Mouse (Mus musculus): ENCODE data around the gene Naaa.

Gene Naaa

GRCm38 (mm10) chr5:92277437-92278394 is at the start of gene Naaa:
Gene Naaa (minus strand): TSS chr5:92278170.
- DNase-seq (ENCODE audit: extremely low spot score), result peak; percentile 87

- no peak for DNase-seq (ENCODE audit: extremely low spot score)
Observed at GRCm38 (mm10) chr5:92327367-92327766, 49.4 kb upstream of the Naaa start.

- no peak for DNase-seq (ENCODE audit: extremely low spot score)
Observed at GRCm38 (mm10) chr5:92323264-92323663, 45.3 kb upstream of the Naaa start.

- no peak for DNase-seq (ENCODE audit: extremely low spot score)
Observed at GRCm38 (mm10) chr5:92322612-92323011, 44.6 kb upstream of the Naaa start.

- DNase-seq (ENCODE audit: extremely low spot score), result no peak
Observed at GRCm38 (mm10) chr5:92321631-92322400, 43.8 kb upstream of the Naaa start.

- DNase-seq (ENCODE audit: extremely low spot score), result no peak
Observed at GRCm38 (mm10) chr5:92318596-92318995, 40.6 kb upstream of the Naaa start.

- DNase-seq (ENCODE audit: extremely low spot score), result no peak
Observed at GRCm38 (mm10) chr5:92318119-92318518, 40.1 kb upstream of the Naaa start.

GRCm38 (mm10) chr5:92313776-92314175 is 35.8 kb upstream of the Naaa start:
- DNase-seq (ENCODE audit: extremely low spot score), result no peak

- peak; percentile 74 for DNase-seq (ENCODE audit: extremely low spot score)
Observed at GRCm38 (mm10) chr5:92312046-92312715, 34.2 kb upstream of the Naaa start.

- peak; percentile 91 for DNase-seq (ENCODE audit: extremely low spot score)
Observed at GRCm38 (mm10) chr5:92309681-92310511, 31.9 kb upstream of the Naaa start, which contains the start of gene Sdad1. Gene Sdad1 (minus strand): TSS chr5:92310479.

GRCm38 (mm10) chr5:92304291-92304690 is 26.3 kb upstream of the Naaa start:
- DNase-seq (ENCODE audit: extremely low spot score), result no peak

- no peak for DNase-seq (ENCODE audit: extremely low spot score)
Observed at GRCm38 (mm10) chr5:92302149-92302840, 24.3 kb upstream of the Naaa start.

GRCm38 (mm10) chr5:92294525-92294924 is 16.6 kb upstream of the Naaa start:
- no peak for DNase-seq (ENCODE audit: extremely low spot score)

- DNase-seq (ENCODE audit: extremely low spot score), result no peak
Observed at GRCm38 (mm10) chr5:92291652-92292414, 13.9 kb upstream of the Naaa start.

- DNase-seq (ENCODE audit: extremely low spot score), result no peak
Observed at GRCm38 (mm10) chr5:92287840-92288239, 9.9 kb upstream of the Naaa start.

- DNase-seq (ENCODE audit: extremely low spot score), result no peak
Observed at GRCm38 (mm10) chr5:92283107-92283506, 5.1 kb upstream of the Naaa start.

GRCm38 (mm10) chr5:92282571-92282970 is 4.6 kb upstream of the Naaa start:
- DNase-seq (ENCODE audit: extremely low spot score), result no peak

GRCm38 (mm10) chr5:92278942-92279537 is 1.1 kb upstream of the Naaa start:
- no peak for DNase-seq (ENCODE audit: extremely low spot score)

- DNase-seq (ENCODE audit: extremely low spot score), result no peak
Observed at GRCm38 (mm10) chr5:92270496-92270895, 7.5 kb downstream of the Naaa start.
